Mouse (Mus musculus) spleen, postnatal 36 days (tissue): ENCODE data around the gene Acad9.
A peak's percentile ranks its signal among the peaks of the same experiment; 100 is the strongest.

Experiments
- DNase-seq, 2 experiments: peaks; one replicate each; pipeline ENCODE4 v3.0.0; 2022; ENCODE audit warnings: low spot score in 2 of 2, mixed read lengths in 1 of 2

Acad9 gene

DNA sequence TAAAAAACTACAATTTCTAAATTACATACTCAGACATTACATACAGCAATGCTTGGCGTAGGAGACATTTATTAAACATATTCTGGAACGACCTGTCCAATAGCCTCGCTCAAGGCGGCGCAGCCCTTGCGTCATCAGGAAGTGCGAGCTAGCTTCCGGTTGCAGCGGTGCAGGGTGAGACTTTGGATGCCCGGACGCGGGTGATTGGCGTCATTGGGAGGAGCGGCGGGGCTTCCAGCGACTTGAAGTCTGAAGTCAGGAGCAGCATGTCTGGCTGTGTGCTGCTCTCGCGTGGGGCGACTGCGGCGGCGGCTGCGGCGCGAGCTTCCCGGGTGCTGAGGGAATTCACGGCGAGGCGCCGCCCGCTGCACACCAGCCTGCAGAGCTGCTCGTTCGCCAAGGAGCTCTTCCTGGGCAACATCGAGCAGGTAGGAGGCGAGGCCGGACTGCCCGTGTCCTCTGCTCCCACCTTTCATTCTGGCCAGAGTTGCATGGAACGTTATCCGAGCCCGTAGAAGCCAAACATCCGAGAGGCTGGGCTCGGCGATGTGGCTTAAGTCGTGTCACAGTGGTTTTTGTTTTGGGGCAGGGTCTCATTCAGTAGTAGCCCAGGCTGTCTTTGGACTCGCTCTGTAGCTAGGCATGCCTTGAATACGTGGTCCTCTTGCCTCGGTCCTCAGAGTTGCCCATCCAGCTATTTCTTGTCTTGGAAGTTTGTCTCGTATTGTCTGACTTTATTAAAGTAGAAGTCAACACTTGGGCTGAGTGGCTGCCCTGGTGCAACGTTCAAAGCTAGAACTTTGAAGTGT is at the start of gene Acad9:
Acad9 (plus strand) TSS at position 137 of the 809 bp plus-strand sequence.
- DNase-seq: peak; percentile 92 to 93

DNA sequence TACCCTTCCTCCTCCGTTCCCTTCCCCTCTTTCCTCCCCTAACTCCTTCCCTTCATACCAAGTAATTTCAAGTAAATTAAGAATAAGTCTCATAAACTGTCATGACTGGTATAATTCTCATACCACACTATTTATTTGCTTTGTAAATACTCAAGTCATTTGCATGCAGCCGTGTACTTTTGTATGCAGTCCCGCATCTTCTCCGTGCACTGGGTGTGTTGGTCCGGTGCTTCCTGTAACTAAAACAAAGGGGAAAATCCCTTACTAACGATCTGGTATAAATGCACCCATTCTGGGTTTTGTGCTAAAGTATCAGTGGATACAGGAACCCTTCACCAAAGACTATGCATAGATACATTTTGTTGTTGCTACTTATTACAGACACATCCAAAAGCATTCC is 40.0 kb upstream of the Acad9 start:
- no peak for DNase-seq

DNA sequence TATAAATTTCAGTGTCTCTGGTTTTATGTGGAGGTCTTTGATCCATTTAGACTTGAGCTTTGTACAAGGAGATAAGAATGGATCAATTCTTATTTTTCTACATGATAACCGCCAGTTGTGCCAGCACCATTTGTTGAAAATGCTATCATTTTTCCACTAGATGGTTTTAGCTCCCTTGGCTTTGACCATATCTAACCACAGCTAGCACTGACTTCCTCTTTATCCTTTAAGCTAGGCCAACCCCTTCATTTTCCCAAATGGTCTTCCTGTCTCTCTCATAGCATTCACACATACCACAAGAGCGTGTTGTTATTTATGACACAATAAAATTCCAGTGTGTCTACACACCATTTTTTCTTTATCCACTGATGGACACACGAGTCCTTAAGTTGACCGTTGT is 35.8 kb upstream of the Acad9 start:
- DNase-seq: no peak

DNA sequence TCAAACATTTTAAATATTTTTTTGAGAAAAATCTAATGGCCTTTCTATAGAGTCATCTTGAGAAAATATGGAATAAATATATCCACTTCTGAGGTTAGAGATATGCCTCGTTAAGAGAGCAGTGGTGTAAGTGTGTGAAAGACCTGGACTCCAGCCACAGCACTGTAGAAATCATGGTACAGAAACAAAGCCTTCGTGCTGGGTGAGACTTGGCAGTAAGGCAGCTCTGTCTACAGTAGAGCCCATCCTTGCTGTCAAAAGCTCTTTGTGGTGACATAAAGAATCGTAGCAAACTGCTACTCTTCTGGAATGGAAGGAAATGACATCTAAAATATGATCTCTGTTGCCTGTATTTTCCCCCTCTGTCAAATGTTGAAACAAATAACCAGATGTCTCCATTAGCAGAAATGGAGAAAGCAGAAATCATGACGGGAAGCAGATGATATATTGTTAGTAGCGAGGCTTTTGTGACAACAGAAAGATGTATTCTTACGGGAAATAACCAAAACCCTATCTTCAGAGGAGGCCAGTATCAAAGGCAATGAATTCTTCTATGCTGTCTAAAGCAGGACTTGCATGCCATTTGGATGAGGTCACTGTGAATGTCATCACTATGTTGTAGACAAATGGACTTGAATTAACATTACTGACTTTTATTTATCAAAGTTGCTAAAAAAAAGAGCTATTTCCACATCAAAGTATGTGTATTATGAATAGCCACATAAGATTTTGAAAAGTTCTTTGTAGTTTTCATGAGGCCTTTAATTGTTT is 33.9 kb upstream of the Acad9 start:
- no peak for DNase-seq

DNA sequence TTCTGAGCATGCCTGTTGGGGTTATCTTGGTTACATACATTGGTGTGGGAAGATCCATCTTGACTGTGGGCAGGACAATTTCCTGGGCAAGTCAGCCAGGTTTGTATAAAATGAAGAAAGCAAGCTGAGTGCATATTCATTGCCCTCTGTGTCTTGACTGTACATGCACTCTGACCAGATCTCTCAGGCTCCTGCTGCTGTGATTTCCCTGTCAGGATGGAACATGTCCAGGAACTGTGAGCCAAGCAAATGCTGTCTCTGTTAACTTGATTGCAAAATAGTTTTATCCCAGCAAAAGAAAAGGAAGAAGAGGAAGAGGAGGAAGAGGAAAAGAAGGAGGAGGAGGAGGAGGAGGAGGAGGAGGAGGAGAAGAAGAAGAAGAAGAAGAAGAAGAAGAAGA is 21.3 kb upstream of the Acad9 start:
- DNase-seq: no peak

DNA sequence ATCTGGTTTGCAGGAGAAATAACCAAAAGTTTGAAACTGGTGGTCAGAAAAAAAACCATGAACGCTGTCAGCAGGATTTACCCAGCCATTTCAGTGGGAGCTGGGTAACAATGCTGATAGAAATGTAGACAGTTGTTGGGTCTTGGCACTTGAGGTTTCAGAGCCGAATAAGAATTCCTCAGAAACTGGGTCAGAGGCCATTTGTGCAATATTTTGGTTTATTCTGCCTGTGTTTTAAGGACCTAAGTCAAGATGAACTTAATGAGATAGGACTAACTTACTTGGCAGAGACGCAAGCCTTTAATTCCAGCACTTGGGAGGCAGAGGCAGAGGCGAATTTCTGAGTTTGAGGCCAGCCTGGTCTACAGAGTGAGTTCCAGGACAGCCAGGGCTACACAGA is 20.7 kb upstream of the Acad9 start:
- DNase-seq: no peak

DNA sequence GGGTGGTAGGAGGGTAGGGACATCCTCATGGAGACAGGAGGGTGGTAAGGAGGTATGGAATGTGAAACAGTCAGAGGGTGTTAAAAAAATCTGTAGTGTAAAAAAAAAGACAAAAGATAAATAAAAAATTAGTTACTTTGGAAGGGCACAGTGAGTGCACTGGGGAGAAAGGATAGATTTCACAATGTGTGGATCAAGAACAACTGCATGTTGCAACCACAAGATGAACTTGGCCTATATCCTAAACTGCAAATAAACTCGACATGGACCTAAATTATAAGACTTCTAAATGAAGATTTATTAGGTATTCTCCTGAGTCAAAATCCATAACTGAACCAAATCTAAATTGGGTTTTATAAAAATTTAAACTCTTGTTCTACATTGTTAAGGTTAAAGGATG is 16.7 kb upstream of the Acad9 start:
- DNase-seq: no peak

DNA sequence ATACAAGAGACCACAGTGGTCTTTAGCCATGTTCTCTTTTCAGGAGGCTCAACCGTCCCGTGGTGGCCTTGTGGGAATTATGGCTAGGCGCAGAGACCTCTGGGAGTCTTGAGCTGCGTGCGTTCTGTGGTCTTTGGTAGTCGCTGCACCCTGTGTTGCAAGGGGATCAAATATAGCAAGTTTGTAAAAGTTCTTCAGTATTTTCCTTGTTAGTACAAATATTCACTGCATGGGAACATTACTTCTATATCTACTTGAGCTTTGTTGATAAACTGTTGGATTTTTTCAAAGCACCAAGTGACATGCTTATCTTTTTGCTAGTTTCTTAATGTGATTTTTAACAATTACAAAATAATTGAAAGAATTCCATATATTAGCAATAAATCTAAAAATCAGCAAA is 12.3 kb upstream of the Acad9 start, which contains the start of gene Ccdc144b:
Ccdc144b (minus strand) TSS at position 101 of the 400 bp plus-strand sequence.
- no peak for DNase-seq

DNA sequence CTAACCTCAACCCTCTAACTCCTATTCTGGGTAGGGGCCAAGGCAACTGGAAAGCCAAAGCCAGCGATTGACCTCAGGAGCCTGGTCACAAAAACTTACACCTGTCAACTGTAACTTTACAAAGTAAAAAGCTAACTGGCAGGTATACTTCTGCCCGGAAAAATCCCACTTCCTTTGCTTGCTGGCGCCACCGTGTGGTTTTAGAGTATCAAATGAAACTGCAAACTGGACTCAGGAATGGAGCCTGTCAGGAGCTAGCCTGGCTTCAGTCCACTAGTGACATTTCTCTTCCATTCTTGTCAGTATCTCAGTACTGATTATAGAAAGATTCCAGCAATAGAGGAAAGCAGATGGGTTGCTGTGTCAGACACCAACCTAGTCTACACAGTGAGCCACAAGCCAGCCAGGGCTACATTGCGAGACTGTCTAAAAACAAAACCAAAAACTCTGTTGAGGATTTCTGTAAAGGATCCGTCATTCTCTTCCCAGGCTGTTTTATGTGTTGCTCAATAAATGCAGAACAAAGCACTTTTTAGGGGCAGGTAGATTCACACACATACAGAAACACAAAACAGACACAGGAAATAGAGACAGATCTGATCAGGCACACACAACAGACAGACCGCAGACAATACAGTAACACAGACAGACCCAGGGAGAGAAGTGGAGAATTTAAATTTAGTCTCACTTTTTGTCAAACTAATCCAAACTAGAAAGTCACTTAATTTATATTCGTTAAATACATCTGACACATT is 5.5 kb upstream of the Acad9 start:
- peak; percentile 46 to 62 for DNase-seq

DNA sequence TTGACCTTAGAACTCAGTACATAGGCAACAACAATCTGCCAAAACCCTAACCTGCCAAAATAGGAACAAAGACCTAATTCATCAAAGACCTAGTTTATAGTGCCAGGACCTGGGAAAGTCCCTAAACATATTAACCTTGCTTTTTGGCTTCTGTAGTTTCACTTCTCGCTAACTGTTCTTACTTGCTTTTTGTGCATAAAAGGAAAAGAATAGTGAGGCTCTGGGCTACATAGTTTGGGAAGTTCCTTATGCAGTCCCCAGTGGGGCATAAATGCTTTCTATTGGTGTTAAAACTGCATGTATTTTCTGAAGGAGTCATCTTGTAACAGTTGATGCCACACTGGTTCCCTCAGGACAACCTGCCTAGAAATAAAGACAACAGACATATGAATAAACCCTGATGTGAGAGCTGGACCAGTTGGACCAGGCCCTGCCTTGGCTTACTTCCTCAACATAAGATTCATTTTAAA is 1.2 kb upstream of the Acad9 start:
- DNase-seq: peak; percentile 45 to 60

DNA sequence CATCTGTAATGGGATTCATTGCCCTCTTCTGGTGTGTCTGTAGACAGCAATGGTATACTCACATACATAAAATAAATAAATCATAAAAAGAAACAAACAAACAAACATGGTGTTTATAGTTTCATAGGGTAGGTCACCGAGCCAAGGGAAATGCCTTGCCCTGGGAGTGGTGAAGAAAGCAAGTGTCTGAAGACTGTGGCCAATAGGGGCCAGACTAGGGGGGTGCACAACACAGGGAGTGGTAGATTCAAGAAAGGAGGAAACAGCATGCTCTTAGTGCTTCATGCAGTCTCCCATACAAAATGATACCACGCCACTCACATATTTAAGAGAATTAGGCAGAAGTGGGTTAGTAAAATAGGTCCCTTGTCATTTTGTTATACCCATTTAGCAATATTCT is 613 bp upstream of the Acad9 start:
- no peak for DNase-seq

DNA sequence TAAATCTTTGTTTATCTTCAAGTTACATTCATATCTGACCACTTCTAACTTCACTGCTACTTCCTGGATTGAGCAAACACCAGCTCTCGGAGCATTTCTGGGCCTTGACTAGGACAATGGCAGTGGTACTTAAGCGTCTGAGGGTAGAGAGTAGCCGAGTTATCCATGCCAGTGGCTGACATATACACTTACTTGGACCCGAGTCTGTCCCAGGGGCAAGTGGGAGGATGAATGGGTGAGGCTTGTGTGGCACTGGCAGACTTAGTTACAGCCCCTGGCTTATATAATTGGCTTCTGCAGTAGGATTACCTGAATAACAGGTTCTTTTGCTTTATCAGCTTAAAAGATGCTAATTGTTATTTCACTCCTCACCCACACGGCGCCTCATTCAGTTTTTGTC is 2.0 kb downstream of the Acad9 start:
- no peak for DNase-seq

DNA sequence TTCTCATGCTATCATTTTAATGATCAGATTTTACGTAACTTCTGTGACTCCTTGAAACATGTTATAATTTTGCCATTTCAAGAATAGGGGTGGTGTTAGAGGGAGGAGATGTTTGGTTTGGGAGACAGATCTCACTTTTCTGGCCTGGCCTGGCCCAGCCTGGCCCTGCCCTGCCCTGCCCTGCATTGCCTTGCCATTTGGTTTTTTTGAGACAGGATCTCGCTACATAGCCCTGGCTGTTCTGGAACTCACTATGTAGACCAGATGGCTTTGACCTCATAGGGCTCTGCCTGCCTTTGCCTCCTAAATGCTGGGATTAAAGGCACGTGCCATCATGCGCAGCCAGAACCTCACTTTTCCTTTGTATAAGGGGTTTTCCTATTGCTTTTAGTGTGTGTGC is 4.7 kb downstream of the Acad9 start:
- no peak for DNase-seq

DNA sequence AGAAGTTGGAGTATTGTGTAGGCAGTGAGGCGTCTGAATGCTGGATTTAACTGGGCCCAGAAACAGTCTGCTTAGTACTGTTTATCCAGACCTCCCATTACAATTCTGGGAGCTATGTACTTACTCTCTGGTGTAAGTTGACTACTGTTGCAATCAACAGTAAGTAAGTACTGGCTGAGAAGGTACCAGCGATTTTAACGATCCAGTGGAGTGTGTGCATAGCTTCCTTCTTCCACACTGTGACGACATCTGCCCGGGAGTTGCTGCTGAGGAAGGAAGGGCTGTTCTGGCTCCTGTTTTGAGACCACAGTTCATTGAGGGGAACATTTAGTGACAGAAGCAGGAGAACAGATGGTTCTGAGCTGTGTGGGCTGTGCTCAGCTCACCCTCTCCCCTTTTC is 5.3 kb downstream of the Acad9 start:
- DNase-seq: no peak

DNA sequence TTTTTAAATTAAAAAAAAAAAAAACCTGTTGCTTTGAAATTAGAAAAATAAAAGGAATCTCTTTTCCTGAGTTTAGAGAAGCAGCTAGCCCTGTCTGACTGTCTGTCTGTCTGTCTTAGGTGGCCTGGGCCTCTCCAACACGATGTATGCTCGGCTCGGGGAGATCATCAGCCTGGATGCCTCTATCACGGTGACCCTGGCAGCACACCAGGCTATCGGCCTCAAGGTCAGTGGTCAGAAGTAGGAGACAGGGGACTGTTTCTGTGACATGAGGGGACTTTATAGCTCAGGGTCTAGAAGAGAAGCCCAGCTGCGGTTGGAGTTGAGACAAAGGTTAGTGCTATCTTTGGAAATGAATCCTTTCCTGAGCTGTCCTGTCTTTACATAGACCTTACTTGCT is 8.5 kb downstream of the Acad9 start:
- DNase-seq: no peak

DNA sequence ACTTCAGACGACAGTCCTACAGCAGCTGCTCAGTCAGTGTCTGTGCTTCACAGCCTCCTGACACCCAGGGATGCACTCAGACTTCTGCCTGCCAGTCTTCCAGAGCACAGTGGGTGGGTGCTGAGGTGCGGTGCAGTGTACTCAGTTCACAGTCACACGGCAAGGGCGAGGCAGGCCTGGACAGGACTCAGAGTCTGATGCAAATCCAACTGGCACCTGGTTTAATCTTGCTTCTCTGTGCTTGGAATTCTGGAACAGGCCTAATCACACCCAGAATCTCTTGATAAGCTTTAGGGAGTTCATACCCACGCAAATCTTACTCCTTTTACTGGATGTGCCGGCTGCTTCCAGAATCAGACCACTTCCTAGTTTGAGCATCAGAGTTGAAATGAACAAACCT is 9.7 kb downstream of the Acad9 start:
- DNase-seq: no peak

DNA sequence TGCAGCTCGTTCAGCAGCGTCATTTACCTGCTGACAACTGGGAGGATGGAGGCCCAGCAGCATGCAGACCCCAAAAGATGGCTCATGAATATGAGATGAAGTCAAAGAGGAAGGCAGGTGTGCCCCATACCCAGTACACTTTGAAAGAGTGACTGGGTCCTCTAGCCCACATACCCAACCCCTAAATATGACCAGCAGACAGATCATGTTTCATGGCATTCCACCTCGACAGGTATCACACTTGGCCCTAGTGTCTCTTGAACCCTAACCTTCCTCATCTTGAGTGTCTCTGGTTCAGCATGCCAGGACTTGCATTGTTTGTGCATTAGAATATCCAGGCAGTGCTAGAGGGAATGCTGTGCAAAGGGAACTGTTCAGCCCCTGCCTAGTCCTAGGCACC is 11.6 kb downstream of the Acad9 start:
- no peak for DNase-seq

DNA sequence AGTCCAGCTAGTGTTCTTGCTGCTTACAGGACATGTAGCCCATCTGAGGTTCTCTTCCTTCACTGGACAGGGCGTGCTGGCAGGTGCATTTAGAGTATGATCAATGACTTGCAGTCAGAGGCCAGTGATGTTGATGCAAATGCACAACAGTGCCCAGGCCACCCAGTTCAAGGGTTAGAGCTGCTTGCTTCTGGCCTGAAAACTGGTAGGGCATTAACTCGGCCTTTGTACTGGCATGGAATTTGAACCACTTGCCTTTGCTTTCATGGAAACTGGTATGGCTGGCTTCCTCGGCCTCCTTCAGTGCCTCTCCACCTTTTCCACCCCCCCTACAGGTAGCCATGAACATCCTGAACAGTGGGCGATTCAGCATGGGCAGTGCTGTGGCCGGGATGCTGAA is 14.1 kb downstream of the Acad9 start:
- DNase-seq: no peak

DNA sequence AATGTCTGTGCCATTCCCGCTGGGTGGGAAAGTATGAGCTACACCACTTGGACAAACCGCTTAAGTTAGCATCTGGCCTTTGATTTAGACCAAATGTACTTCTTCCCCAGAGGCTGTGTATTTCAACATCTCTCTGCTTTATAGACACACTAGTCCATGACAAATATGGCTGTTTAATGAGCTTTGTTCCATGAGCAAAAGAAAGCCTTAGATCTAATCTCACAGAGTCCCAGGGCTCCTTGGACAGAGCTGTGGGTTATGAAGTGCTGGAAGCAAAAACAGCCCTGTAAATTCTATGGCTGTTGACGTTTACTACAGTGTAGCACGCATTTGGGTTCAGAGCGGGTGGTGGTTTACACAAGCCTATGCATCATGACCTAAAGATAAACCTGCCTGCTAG is 15.0 kb downstream of the Acad9 start:
- DNase-seq: no peak

DNA sequence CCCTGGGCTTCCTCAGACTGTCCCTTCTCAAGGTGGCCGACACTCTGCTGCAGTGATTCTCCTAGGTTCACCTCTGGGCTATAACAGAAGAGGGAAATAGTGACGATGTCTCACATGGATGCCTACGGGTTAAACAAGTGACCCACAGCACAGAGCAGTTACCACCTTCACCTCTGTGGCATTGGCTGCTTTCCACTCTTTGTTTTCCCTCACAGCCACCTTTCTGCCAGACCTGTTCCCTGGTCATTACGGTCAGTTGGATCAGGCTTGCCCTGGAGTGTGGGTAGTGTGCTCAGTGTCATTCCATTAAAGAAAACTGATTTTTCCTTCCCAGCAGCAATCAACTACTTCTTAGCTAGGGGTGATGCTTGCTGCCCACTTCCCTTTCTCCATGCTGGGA is 17.1 kb downstream of the Acad9 start:
- DNase-seq: no peak

DNA sequence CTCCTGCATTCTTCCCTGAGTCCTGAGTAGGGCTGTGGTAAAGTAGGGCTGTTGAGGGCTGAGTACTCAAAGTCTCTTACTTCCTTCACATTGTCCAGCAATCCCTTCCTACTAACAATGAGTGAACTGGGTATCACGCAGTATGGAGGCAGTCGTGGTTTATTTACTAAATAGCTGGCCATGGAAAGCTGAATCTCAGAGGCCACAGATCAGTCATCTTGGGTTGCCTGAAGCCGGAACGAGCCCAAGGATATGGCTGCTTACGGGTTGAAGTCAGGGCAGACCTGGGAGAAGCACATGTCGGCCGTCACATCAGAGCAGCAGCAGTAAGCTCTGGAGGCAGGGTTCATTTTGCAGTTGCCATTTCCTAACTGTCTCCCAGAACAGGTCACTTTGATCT is 17.6 kb downstream of the Acad9 start:
- DNase-seq: no peak

DNA sequence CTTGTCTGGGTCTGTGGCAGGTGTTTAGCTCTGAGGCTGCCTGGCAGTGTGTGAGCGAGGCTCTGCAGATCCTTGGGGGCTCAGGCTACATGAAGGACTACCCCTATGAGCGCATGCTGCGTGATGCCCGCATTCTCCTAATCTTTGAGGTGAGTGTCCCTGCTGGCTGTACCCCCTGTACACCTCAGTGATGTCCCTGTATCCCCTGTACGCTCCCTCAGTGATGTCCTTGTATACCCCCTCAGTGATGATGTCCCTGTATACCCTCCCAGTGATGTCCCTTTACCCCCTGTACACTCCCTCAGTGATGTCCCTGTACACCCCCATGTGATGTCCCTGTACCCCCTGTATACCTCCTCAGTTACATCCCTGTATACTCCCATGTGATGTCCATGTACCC is 19.6 kb downstream of the Acad9 start:
- DNase-seq: no peak
